Mouse (Mus musculus) ES-E14 (cell line): Measurements from ENCODE around the gene Myo1f. TPM values are rescaled to one million over a fixed set of nuclear protein-coding genes. Genes with fewer than 3 reads are reported as not detected.

Source experiments
- DNase-seq: peaks from one replicate; pipeline ENCODE4 v3.0.0-alpha.2; 2013; ENCODE audit warnings: low read depth, low spot score
- H3K27ac ChIP-seq: 2 replicates; pipeline ENCODE4 v1.5.1; 2012; ENCODE audit warnings: low read depth, mild to moderate bottlenecking, low read length, moderate library complexity, mixed read lengths; ENCODE audit not compliant: poor library complexity, insufficient read depth, severe bottlenecking
- H3K36me3 ChIP-seq: 2 replicates; pipeline ENCODE4 v1.6.1; 2012; ENCODE audit warnings: mild to moderate bottlenecking, low read length, moderate library complexity, mixed read lengths; ENCODE audit not compliant: control insufficient read depth, poor library complexity, insufficient read depth, severe bottlenecking
- H3K4me1 ChIP-seq, 2 experiments: fragments of 150-350 bp in 1 of 2; sonication (generic) in 1 of 2; 2 replicates each; pipeline ENCODE4 v1.6.1; 2012; ENCODE audit warnings: low read length in 2 of 2, mild to moderate bottlenecking in 1 of 2, mixed read lengths in 1 of 2; ENCODE audit not compliant: control insufficient read depth in 2 of 2, insufficient read depth in 2 of 2, poor library complexity in 1 of 2
- H3K4me3 ChIP-seq, 2 experiments: fragments of 150-350 bp in 1 of 2; sonication (generic) in 1 of 2; 2 replicates each; pipeline ENCODE4 v1.5.1; 2012; ENCODE audit warnings: low read length in 2 of 2, low read depth in 1 of 2, mild to moderate bottlenecking in 1 of 2, mixed read lengths in 1 of 2; ENCODE audit not compliant: insufficient read depth in 1 of 2, poor library complexity in 1 of 2, severe bottlenecking in 1 of 2
- H3K9ac ChIP-seq: 2 replicates; pipeline ENCODE4 v1.6.1; 2012; ENCODE audit warnings: low read depth, mild to moderate bottlenecking, low read length, mixed read lengths; ENCODE audit not compliant: poor library complexity, insufficient read depth, severe bottlenecking
- H3K9me3 ChIP-seq: fragments of 150-350 bp; sonication (generic); 2 replicates; pipeline ENCODE4 v1.6.1; 2012; ENCODE audit warnings: low read depth, mild to moderate bottlenecking, low read length; ENCODE audit not compliant: control insufficient read depth, insufficient read depth
- CHD2 ChIP-seq: IDR thresholded peaks from 2 replicates; pipeline ENCODE4 v1.6.1; 2014; ENCODE audit warnings: mild to moderate bottlenecking, low read depth, low read length, inconsistent platforms
- HCFC1 ChIP-seq: IDR thresholded peaks from 2 replicates; pipeline ENCODE4 v1.6.1; 2012; ENCODE audit warnings: low read length, inconsistent platforms, borderline replicate concordance; ENCODE audit not compliant: insufficient read depth
- MAFK ChIP-seq: IDR thresholded peaks from 2 replicates; pipeline ENCODE4 v1.6.1; 2014; ENCODE audit warnings: mild to moderate bottlenecking, low read depth, low read length, inconsistent platforms; ENCODE audit not compliant: insufficient read depth
- ZC3H11A ChIP-seq: IDR thresholded peaks from 2 replicates; pipeline ENCODE4 v1.6.1; 2012; ENCODE audit warnings: low read depth, mild to moderate bottlenecking, inconsistent platforms, low read length, borderline replicate concordance
- ZNF384 ChIP-seq: IDR thresholded peaks from 2 replicates; pipeline ENCODE4 v1.6.1; 2012; ENCODE audit warnings: low read depth, low read length, inconsistent platforms
- in situ Hi-C, 2 experiments: fragments of 600-800 bp; cut with MboI; formaldehyde crosslinking; loops; one replicate each; pipeline ENCODE4 v1.15.1; 2025; ENCODE audit warnings: low sequenced_read_pairs in 2 of 2, inconsistent platforms in 1 of 2; ENCODE audit not compliant: unreplicated experiment in 2 of 2
- total RNA-seq: library from RNA; depleted of rRNA; stranded (reverse); fragments of 300-350 nt; gene quantifications from 2 replicates; pipeline ENCODE4 v1.2.3, GENCODE M21; 2012; rRNA removed

Myo1f gene
- total RNA-seq, 1 experiment: 11.9 TPM

- no peaks in the 10 kb centered on the region for H3K9me3 ChIP-seq
- H3K4me3 ChIP-seq: no peak overlapping the region
- no peak overlapping the region for H3K9ac ChIP-seq
- in situ Hi-C loops: no loop called here
- peaks cover 6 to 9% of the 10 kb centered on the region in 2 experiments; a peak in 3 of 4 replicates for H3K4me1 ChIP-seq
- no peak for DNase-seq
- H3K27ac ChIP-seq: no peak overlapping the region
- peaks cover 28% of the 10 kb centered on the region for H3K36me3 ChIP-seq
- no peak for TF ChIP-seq ZC3H11A
- TF ChIP-seq ZNF384: no peak
- TF ChIP-seq CHD2: no peak
- no peak for TF ChIP-seq HCFC1
- TF ChIP-seq MAFK: no peak
Measured at GRCm38 (mm10) chr17:33644068-33644467, 88.6 kb downstream of the Myo1f start.

- H3K9ac ChIP-seq: no peak overlapping the region
- TF ChIP-seq ZNF384: no peak
- no peak for TF ChIP-seq ZC3H11A
- TF ChIP-seq MAFK: no peak
- TF ChIP-seq HCFC1: no peak
- TF ChIP-seq CHD2: no peak
- H3K36me3 ChIP-seq: peaks cover 38% of the 10 kb centered on the region
- in situ Hi-C loops: no loop called here
- H3K9me3 ChIP-seq: no peaks in the 10 kb centered on the region
- no peak overlapping the region for H3K27ac ChIP-seq
- no peak for DNase-seq
- peaks cover under 1 to 2% of the 10 kb centered on the region in 2 experiments; a peak in 3 of 4 replicates for H3K4me1 ChIP-seq
- H3K4me3 ChIP-seq: no peak overlapping the region
Measured at GRCm38 (mm10) chr17:33645073-33645472, 89.6 kb downstream of the Myo1f start.

GRCm38 (mm10) chr17:33649781-33650475 is 94.4 kb downstream of the Myo1f start:
- H3K36me3 ChIP-seq: peaks cover 45% of the 10 kb centered on the region
- H3K9me3 ChIP-seq: no peaks in the 10 kb centered on the region
- H3K4me3 ChIP-seq: peak overlapping the region; percentile 40 to 42; a peak in 3 of 4 replicates
- H3K27ac ChIP-seq: no peak overlapping the region; the same call in 1 of the 2 replicates
- peak overlapping the region; percentile 22 for H3K9ac ChIP-seq
- no peaks in the 10 kb centered on the region; a peak in 1 of 4 replicates for H3K4me1 ChIP-seq
- in situ Hi-C loops: no loop called here
- no peak for TF ChIP-seq ZNF384
- no peak for TF ChIP-seq ZC3H11A
- no peak for TF ChIP-seq CHD2
- TF ChIP-seq HCFC1: no peak
- no peak for TF ChIP-seq MAFK
- no peak for DNase-seq

Other genes with a start within 250 kb of the Myo1f start
- gene Zfp81, start 196.8 kb upstream of the Myo1f start, total RNA-seq: 7.1 and 7.3 TPM in 2 replicates
- gene Zfp101, start 161.1 kb upstream of the Myo1f start, total RNA-seq: 10.5 and 11.9 TPM in 2 replicates
- gene Actl9, start 122.8 kb upstream of the Myo1f start, total RNA-seq: not detected in 2 replicates
- 17.5 and 25.8 TPM in 2 replicates for gene Adamts10, start 31.5 kb upstream of the Myo1f start, total RNA-seq
- gene Zfp414, start 73.4 kb downstream of the Myo1f start, total RNA-seq: 13.6 and 19.8 TPM in 2 replicates
- gene Pram1, start 82.3 kb downstream of the Myo1f start, total RNA-seq: 0.45 and 0.69 TPM in 2 replicates
- 151 and 195 TPM in 2 replicates for gene Hnrnpm, start 131.2 kb downstream of the Myo1f start, total RNA-seq
- 14.3 and 17.4 TPM in 2 replicates for gene March2, start 163.0 kb downstream of the Myo1f start, total RNA-seq
- gene Rab11b, start 204.8 kb downstream of the Myo1f start, total RNA-seq: 26.0 and 34.8 TPM in 2 replicates
- gene Angptl4, start 226.1 kb downstream of the Myo1f start, total RNA-seq: 30.5 and 39.3 TPM in 2 replicates